Mouse (Mus musculus): ENCODE data around the gene Snap91.

The Snap91 gene

GRCm38 (mm10) chr9:86739971-86740370 lies 140.5 kb downstream of the Snap91 start:
- DNase-seq, result no peak

DNA sequence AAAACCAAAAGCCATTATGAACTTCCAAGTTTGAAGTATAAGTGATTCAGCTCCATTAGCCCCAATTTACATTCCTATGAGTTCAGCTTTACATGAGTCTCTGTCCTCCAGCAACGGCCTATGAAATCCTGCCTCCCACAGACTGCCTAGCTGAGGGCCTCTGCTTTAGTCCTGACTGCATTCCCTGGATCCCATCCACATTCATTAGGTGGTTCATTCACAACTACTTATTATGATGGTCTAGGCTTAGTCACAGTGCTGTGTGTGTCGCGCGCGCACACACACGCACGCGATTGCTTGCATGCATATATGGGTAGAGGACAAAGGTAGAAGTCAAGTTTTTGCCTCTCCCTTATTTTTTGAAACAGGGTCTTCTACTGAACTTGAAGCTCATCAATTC lies 141.7 kb downstream of the Snap91 start:
- no peak for DNase-seq

DNA sequence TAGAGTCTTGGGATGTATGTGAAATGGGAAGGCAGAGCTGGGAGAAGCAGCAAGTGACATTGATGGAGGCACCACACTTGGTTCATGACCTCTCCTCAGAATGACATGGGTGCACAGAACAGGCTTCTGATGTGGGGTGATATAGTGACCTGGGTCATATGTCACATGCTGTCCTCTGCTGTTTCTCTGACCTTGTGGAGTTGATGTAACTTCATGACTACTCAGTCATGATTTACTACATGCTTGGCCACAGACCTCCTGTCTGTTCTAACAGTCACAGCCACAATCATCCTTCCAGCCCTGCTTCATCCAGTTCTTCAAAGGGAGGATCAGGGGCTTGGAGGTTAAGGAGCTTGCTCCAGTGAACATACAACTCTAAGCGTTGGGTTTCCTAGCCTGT lies 142.4 kb downstream of the Snap91 start:
- DNase-seq, result no peak

DNA sequence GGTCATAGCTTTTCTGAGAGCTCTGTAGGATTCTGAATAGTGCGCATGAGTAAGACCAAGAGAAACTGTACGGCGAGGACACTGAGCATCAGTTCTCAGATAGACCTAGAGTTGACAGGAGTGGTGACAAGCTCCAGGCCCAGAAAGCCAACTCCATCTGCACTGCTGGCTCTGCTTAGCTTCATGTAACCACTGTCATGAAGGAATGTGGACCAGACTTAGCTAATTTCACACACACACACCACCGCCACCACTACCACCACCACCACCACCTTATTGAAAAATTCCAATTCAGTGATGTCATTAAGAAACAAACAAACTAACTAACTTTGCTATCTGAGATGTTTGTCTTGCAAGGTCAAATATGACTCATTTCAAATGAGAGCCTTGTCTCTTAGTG lies 143.5 kb downstream of the Snap91 start:
- DNase-seq, result no peak

DNA sequence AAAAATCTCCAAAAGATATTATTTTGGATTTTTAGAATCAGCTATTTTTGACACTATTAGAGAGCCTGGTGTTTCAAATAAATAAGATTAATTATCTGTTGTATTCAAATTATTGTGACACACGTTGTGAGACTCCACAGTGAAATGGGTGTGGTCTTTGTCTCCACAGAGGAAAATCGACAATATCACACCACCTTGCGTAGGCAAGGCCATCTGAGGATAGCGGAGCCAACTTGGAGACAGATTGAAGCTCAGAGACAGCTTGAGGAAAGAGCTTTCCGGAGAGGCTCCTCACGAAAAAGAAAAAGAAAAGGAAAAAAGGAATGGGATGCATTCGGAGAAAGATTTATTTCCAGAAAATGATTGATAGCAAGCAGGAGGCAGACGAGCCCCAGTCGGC lies 145.7 kb downstream of the Snap91 start:
- DNase-seq, result no peak

- no peak for DNase-seq
Observed at GRCm38 (mm10) chr9:86734357-86734756, 146.1 kb downstream of the Snap91 start.

- DNase-seq, result no peak
Observed at GRCm38 (mm10) chr9:86729811-86730210, 150.6 kb downstream of the Snap91 start.

DNA sequence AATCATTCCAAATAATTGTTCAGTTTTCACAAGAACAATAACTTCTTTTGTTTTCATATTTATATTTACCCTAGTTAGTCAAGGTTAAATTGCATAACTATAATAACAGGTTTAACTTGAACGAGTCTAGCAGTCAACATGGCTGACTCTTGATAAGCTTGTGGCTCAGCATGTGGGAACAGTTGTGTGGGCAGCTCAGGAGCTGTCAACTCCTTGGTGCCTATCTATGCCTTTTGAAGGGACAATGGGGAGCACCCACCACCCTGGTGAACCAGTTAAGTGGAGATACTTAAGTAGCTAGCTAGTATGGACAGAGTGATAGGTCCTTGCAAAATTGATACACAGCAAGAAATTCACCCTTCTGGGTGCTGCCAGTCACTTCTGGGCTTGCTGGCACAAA lies 151.4 kb downstream of the Snap91 start:
- DNase-seq, result no peak

- DNase-seq, result no peak
Observed at GRCm38 (mm10) chr9:86728214-86728814, 152.1 kb downstream of the Snap91 start.

DNA sequence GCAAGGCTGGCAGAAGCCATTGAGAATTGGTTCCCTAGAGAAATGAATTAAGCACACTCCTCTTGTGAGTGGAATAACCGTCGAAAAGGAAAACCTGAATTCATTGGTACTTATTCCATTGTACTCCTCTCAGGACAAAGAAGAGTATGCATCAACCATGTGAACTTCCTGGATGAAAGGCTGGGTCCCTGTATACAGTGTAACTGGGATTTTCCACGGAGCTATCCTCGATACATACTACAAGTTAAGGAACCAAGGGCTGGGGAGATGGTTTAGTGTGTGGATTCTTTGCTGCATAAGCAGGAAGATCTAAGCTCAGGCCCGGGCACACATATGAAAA lies 154.1 kb downstream of the Snap91 start:
- no peak for DNase-seq

DNA sequence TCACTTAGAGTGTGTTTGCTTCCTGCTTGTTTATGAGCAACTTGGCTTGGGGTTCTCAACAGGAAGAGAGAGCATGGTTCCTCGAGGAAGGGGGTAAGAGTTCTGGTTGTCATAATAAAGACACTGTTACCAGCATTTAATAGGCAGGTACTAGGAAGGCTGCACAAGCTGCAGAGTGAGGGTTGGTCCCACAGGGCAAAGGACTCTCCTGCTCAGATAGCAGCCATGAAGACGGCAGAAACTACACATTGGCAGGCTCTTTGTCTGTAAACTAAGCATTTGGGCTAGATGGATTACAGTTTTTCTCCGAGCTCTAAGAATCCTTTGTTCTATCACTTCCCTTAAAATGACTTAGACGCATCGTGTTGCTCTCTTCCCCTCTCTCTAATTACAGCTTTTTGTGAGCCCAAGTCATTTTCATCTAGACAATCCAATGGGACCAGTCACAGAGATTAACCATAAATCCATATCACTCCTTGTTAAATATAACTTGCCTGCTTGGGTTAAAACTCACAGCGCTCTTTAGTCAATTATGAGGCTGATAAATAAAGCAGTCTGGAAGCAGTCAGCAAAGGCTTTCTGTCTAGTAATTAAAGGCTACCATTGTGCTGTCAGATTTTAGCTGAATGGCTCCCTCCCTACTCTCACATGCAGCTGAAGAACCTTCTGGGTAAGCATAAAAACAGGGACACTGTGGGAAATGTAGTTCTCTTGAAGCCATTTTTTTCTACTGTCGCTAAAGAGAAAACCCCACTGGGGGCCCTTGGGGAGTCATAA lies 154.7 kb downstream of the Snap91 start:
- DNase-seq, result no peak

- DNase-seq, result no peak
Observed at GRCm38 (mm10) chr9:86725066-86725465, 155.4 kb downstream of the Snap91 start.

DNA sequence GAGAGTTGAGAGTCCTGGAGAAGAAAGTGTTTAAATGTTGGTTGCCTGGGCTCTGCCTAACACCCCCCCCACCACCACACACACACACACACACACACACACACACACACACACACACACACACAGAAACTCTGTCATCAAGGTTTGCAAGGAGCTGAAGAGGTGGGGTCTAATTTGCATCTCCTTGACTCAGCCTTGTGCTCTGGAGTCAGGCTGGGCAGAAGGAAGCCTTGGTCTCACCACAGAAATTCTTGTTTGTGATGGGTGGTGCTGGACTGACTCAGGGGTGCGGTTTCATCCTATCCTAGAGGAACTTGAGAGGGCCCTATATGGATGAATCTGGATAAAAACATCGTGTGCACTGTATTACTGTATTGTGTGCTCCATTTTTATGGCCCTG lies 159.7 kb downstream of the Snap91 start:
- no peak for DNase-seq

- DNase-seq, result no peak
Observed at GRCm38 (mm10) chr9:86720227-86720626, 160.2 kb downstream of the Snap91 start.

GRCm38 (mm10) chr9:86717119-86717518 lies 163.3 kb downstream of the Snap91 start:
- DNase-seq, result no peak

DNA sequence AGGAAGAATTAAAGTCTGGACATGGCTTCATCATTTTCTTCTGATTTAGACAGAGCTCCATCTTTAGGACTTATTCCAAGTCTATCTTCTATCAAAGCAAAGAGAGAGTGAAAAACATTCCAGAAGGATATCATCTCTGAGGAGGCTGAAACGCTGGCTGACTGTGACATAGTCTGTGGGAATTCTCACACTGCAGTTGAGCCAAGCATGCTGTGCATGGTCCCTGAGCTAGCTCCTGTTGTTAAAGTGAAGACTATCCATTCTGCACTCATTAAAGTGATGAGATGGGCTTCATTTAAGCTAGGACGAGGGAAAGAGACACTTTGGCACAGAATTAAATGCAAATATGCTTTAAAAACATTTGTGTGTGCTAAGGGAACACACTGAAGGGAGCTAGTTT lies 163.9 kb downstream of the Snap91 start:
- no peak for DNase-seq
